Mouse (Mus musculus) forebrain, embryonic 14.5 days (tissue): ENCODE results near the gene Ccdc130. TPM values are rescaled to one million over a fixed set of nuclear protein-coding genes. Genes with fewer than 3 reads are reported as not detected.

Source experiments
- ATAC-seq: fragments of 200-750 bp; cut with Nextera tagmentation; 2 replicates; pipeline ENCODE4 v1.8.0; 2017; ENCODE audit warnings: mild to moderate bottlenecking, moderate library complexity
- DNase-seq: peaks from one replicate; pipeline ENCODE4 v3.0.0-alpha.2; 2015; ENCODE audit warnings: low spot score
- H3K27ac ChIP-seq: fragments of 300-500 bp; sonication (generic); 2 replicates; pipeline ENCODE4 v1.5.1; 2014; ENCODE audit warnings: low read depth, mild to moderate bottlenecking, control low read depth, low read length, moderate library complexity
- H3K27me3 ChIP-seq: fragments of 300-500 bp; sonication (generic); replicated peaks from 2 replicates; pipeline ENCODE4 v1.6.1; 2014; ENCODE audit warnings: low read length, control low read depth, mixed read lengths; ENCODE audit not compliant: control insufficient read depth, insufficient read depth
- H3K36me3 ChIP-seq: fragments of 300-500 bp; sonication (generic); 2 replicates; pipeline ENCODE4 v1.6.1; 2014; ENCODE audit warnings: low read length, control low read depth; ENCODE audit not compliant: control insufficient read depth, insufficient read depth
- H3K4me1 ChIP-seq: fragments of 300-500 bp; sonication (generic); 2 replicates; pipeline ENCODE4 v1.6.1; 2014; ENCODE audit warnings: antibody characterized with exemption, low read length, control low read depth; ENCODE audit not compliant: control insufficient read depth, insufficient read depth
- H3K4me2 ChIP-seq: fragments of 300-500 bp; sonication (generic); 2 replicates; pipeline ENCODE4 v1.6.1; 2014; ENCODE audit warnings: mild to moderate bottlenecking, control low read depth, low read length
- H3K4me3 ChIP-seq: fragments of 300-500 bp; sonication (generic); 2 replicates; pipeline ENCODE4 v1.5.1; 2014; ENCODE audit warnings: low read depth, low read length, control low read depth
- H3K9ac ChIP-seq: fragments of 300-500 bp; sonication (generic); 2 replicates; pipeline ENCODE4 v1.6.1; 2014; ENCODE audit warnings: mild to moderate bottlenecking, low read length, control low read depth, moderate library complexity
- H3K9me3 ChIP-seq: fragments of 300-500 bp; sonication (generic); replicated peaks from 2 replicates; pipeline ENCODE4 v1.6.1; 2016; ENCODE audit warnings: low read length, control low read depth, mixed read lengths; ENCODE audit not compliant: control insufficient read depth
- WGBS: fragments of 180-500 bp; shearing (Covaris S2); extraction: QIAGEN DNeasy Blood & Tissue Kit; methylation state at CpG from one replicate; pipeline ENCODE4 v1.1.7; 2014; 5-methylcytosine and 5-hydroxymethylcytosine counted together
- polyA plus RNA-seq: library from polyadenylated mRNA; unstranded; fragments of >200 nt; fragmentation: Nextera tagmentation; extraction: Ambion mirVana; gene quantifications from 2 replicates; pipeline ENCODE4 v1.2.1, GENCODE M21; 2014

The Ccdc130 gene
- polyA plus RNA-seq, 1 experiment from 2014 or later: 28.9 TPM

- WGBS: 4% methylated on average over 52 of the region's 52 CpGs
- H3K4me2 ChIP-seq: peak within 1 kb of the TSS; percentile 88
Measured at GRCm38 (mm10) chr8:84249257-84250170, 20.7 kb downstream of the Ccdc130 start, which contains the start of gene D8Ertd738e. Gene D8Ertd738e (minus strand): TSS chr8:84249719.

GRCm38 (mm10) chr8:84241821-84242220, 28.4 kb downstream of the Ccdc130 start:
- no peak overlapping the region for H3K27ac ChIP-seq
- no peak for ATAC-seq
- H3K4me3 ChIP-seq: no peak overlapping the region
- H3K4me2 ChIP-seq: no peak overlapping the region
- peak; percentile 47 for DNase-seq
- 24% methylated on average over 2 of the region's 2 CpGs for WGBS
- H3K36me3 ChIP-seq: peaks cover 35% of the 10 kb centered on the region
- H3K27me3 ChIP-seq: no peaks in the 10 kb centered on the region
- H3K4me1 ChIP-seq: peaks cover 4% of the 10 kb centered on the region; the same call in 1 of the 2 replicates
- H3K9ac ChIP-seq: peak overlapping the region; percentile 21; the same call in 1 of the 2 replicates
- no peaks in the 10 kb centered on the region for H3K9me3 ChIP-seq

More at GRCm38 (mm10) chr8:84249257-84250170, 20.7 kb downstream of the Ccdc130 start, which contains the start of gene D8Ertd738e:
- Histone ChIP-seq H3K9me3 (no peaks in the 10 kb centered on the region), H3K4me1 (no peaks in the 10 kb centered on the region), H3K4me3 (peak within 1 kb of the TSS; percentile 89), H3K36me3 (peaks cover 72% of the 10 kb centered on the region), H3K9ac (peak within 1 kb of the TSS; percentile 82), H3K27me3 (no peaks in the 10 kb centered on the region), H3K27ac (peak within 1 kb of the TSS; percentile 63; the same call in 1 of the 2 replicates)
- ATAC-seq: peak; percentile 98
- peak; percentile 97 for DNase-seq

- H3K36me3 ChIP-seq: peaks cover 29% of the 10 kb centered on the region
- H3K9me3 ChIP-seq: no peaks in the 10 kb centered on the region
- H3K4me2 ChIP-seq: no peak overlapping the region
- ATAC-seq: no peak
- no peak overlapping the region for H3K9ac ChIP-seq
- 73% methylated on average over 6 of the region's 6 CpGs for WGBS
- no peak overlapping the region for H3K4me3 ChIP-seq
- no peaks in the 10 kb centered on the region for H3K27me3 ChIP-seq
- H3K4me1 ChIP-seq: peaks cover 4% of the 10 kb centered on the region; the same call in 1 of the 2 replicates
- H3K27ac ChIP-seq: no peak overlapping the region
- DNase-seq: no peak
Measured at GRCm38 (mm10) chr8:84241167-84241566, 29.0 kb downstream of the Ccdc130 start.

GRCm38 (mm10) chr8:84237542-84238229, 32.5 kb downstream of the Ccdc130 start:
- peaks cover 17% of the 10 kb centered on the region for H3K4me1 ChIP-seq
- WGBS: 19% methylated on average over 19 of the region's 19 CpGs
- H3K36me3 ChIP-seq: peaks cover 24% of the 10 kb centered on the region
- peak; percentile 1; the same call in 1 of the 2 replicates for ATAC-seq
- peak overlapping the region; percentile 52 for H3K4me3 ChIP-seq
- H3K27ac ChIP-seq: peak overlapping the region; percentile 80
- peak overlapping the region; percentile 70 for H3K9ac ChIP-seq
- H3K9me3 ChIP-seq: no peaks in the 10 kb centered on the region
- no peaks in the 10 kb centered on the region for H3K27me3 ChIP-seq
- no peak for DNase-seq
- H3K4me2 ChIP-seq: peak overlapping the region; percentile 70

- H3K27me3 ChIP-seq: no peaks in the 10 kb centered on the region
- peak; percentile 100 for DNase-seq
- H3K9me3 ChIP-seq: no peaks in the 10 kb centered on the region
- peak within 1 kb of the TSS; percentile 80 for H3K27ac ChIP-seq
- H3K9ac ChIP-seq: peak within 1 kb of the TSS; percentile 97
- H3K4me2 ChIP-seq: peak within 1 kb of the TSS; percentile 91
- peak within 1 kb of the TSS; percentile 91 for H3K4me3 ChIP-seq
- WGBS: under 1% methylated on average over 35 of the region's 35 CpGs
- ATAC-seq: peak; percentile 98
- peaks cover 17% of the 10 kb centered on the region for H3K4me1 ChIP-seq
- peaks cover 30% of the 10 kb centered on the region for H3K36me3 ChIP-seq
Measured at GRCm38 (mm10) chr8:84236998-84237473, 33.1 kb downstream of the Ccdc130 start, which contains the start of gene Zswim4. Gene Zswim4 (minus strand): TSS chr8:84237055.

- peak overlapping the region; percentile 91 for H3K4me3 ChIP-seq
- H3K9ac ChIP-seq: peak overlapping the region; percentile 97
- peak; percentile 22 for DNase-seq
- H3K36me3 ChIP-seq: peaks cover 36% of the 10 kb centered on the region
- H3K9me3 ChIP-seq: no peaks in the 10 kb centered on the region
- H3K27me3 ChIP-seq: no peaks in the 10 kb centered on the region
- H3K4me2 ChIP-seq: peak overlapping the region; percentile 91
- peak; percentile 18 for ATAC-seq
- WGBS: under 1% methylated on average over 27 of the region's 30 CpGs
- H3K4me1 ChIP-seq: peaks cover 17% of the 10 kb centered on the region
- H3K27ac ChIP-seq: peak overlapping the region; percentile 60
Measured at GRCm38 (mm10) chr8:84236410-84236997, 33.7 kb downstream of the Ccdc130 start.

GRCm38 (mm10) chr8:84235746-84236409, 34.3 kb downstream of the Ccdc130 start:
- Histone ChIP-seq H3K27ac (0 out of 2 replicates have a peak overlapping the region, but pooled peaks have one; percentile 60), H3K4me3 (peak overlapping the region; percentile 91), H3K27me3 (no peaks in the 10 kb centered on the region), H3K9ac (peak overlapping the region; percentile 97), H3K4me1 (peaks cover 17% of the 10 kb centered on the region), H3K36me3 (peaks cover 42% of the 10 kb centered on the region), H3K4me2 (peak overlapping the region; percentile 91), H3K9me3 (no peaks in the 10 kb centered on the region)
- WGBS: 37% methylated on average over 10 of the region's 10 CpGs
- ATAC-seq (no peak), DNase-seq (no peak)

- H3K9me3 ChIP-seq: no peaks in the 10 kb centered on the region
- no peak overlapping the region for H3K4me3 ChIP-seq
- H3K4me2 ChIP-seq: no peak overlapping the region
- WGBS: 87% methylated on average over 2 of the region's 2 CpGs
- H3K36me3 ChIP-seq: peaks cover 69% of the 10 kb centered on the region
- no peak overlapping the region for H3K9ac ChIP-seq
- no peaks in the 10 kb centered on the region for H3K27me3 ChIP-seq
- H3K4me1 ChIP-seq: peaks cover 17% of the 10 kb centered on the region
- no peak overlapping the region for H3K27ac ChIP-seq
- DNase-seq: no peak
- ATAC-seq: no peak
Measured at GRCm38 (mm10) chr8:84233055-84233454, 37.1 kb downstream of the Ccdc130 start.
